Mouse (Mus musculus): ENCODE results near the gene Arcn1.

- TF ChIP-seq CTCF (conservative IDR thresholded peaks at IDR 0.05; ENCODE audit: insufficient read depth, insufficient read length, low read depth, low read length) = no peak
- no peak for TF ChIP-seq POLR2A (IDR thresholded peaks at IDR 0.05; ENCODE audit: low read depth, low read length)
Observed at GRCm38 (mm10) chr9:44798298-44798697, 30.7 kb upstream of the Arcn1 start.
